Mouse (Mus musculus) kidney, postnatal 25 days (tissue): ENCODE results near the gene Kat6b.

ENCODE experiments used
- DNase-seq, 2 experiments: peaks; one replicate each; pipeline ENCODE4 v3.0.0; 2021; ENCODE audit warnings: mixed read lengths in 2 of 2

The Kat6b gene

GRCm38 (mm10) chr14:21719646-21720383 lies 238.6 kb downstream of the Kat6b start:
- peak in 1 of 2 experiments; percentile 34 for DNase-seq

- DNase-seq = peak in 1 of 2 experiments; percentile 28
Measured at GRCm38 (mm10) chr14:21720430-21721205, 239.4 kb downstream of the Kat6b start.
